Mouse (Mus musculus) kidney, adult 18-20 months (tissue): Measurements from ENCODE around the gene Caly.

ENCODE experiments used
- DNase-seq: peaks from one replicate; pipeline ENCODE4 v3.0.0; 2021

Caly gene

DNA sequence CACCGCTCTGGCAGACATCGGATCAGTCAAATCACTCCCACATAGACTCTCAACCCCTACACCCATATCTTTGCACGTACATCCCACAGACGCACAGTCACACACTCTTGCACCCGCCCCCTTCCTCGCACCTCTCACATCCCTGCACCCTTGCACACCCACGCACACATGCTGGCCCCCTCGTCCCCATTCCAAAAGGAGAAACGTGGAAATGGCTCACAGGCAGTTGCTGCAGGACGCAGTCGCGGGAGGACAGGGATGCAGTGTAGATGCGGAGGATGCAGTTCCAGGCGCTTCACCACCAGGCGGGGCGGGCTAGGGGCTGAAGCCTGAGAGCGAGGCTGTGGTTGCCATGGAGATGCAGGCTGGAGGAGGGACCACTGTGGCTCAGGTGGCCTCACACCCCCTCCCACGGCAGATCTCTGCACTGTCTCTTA lies at the start of gene Caly:
Gene Caly, minus strand, starts transcription at position 307 of the 437 bp plus-strand sequence.
- DNase-seq: no peak

DNA sequence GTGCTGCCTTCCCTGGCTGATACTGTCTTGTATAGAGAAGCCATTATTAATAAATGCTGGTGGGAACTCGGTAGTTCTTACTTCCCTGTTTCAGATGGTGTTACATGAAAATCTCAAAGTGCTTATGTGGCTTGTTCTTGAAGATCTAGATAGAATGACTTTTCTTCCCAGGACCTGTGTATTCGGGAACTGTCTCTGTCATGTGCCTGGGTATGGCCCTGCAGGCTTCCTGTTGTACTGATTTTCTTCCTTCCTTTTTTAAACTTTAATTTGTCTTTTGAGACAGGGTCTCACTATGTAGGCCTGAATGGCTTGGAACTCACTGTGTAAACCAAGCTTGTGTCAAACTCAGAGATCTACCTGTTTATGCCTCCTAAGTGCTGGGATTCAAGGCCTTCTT lies 45.6 kb upstream of the Caly start:
- DNase-seq: no peak

DNA sequence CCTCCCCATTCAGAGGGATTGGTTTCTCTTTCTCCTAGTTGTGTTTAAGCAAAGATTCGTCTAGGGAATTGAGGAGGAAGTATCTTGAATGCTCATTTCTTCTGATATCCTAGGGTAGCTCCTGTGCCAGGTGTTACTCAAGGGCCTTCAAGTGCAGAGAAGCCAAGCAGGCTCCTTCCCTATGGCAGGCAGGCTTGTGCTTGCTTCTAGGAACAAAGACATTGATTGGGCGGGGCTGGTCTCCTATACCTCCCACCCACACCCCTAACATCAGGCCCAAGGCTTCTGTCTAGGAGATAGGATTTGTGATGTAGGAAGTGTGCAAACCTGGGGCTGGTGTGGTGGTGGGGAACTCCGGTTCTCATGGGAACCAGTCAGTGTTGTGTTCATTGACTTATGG lies 44.6 kb upstream of the Caly start:
- no peak for DNase-seq

DNA sequence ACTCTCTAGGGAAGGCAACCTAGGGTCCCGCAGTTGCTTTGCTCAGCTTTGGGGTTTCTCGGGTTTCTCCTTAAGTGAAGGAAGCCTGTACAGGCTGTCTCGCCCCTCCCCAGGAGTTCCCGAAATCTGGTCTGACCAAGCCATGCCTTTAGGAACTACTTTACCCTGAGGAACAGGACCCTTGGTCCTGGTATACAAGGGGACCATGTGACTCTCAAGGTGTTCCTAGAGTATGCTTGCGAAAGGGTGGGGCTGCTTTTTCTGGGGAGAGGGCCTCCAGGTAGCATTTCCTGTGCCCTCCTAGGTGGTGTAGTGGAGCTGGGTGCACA lies 43.6 kb upstream of the Caly start:
- DNase-seq: no peak

DNA sequence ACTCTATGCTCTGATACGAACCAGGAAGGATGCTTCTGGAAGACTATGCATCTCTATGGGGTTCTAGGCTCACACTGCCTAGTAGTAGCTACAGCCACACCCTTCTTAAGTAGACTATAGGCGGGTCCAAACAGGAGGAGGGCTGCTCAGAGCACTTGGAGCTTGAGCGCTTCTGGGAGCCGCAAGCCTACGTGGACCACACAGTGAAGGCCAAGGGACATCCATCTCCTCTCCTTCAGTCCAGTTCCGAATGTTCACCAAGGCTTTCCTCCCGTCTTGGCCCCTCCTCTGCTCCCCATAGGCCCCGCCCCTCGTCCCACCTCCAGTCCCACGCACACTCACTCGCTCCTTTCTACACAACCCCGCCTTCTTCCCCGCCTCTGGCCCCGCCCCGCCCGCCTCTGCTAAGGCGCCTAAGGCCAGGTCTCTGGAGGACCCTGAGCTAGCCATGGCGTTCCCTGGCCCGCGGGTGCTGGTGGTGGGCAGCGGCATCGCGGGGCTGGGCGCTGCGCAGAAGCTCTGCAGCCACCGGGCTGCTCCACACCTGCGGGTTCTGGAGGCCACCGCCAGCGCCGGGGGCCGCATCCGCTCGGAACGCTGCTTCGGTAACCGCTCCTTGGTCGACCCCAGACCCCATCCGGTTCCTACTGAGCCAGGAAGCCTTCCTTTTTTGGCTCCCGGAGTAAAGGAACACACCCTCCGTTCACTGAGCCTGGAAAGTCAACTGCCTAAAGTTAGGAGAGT lies 43.1 kb upstream of the Caly start:
- peak; percentile 96 for DNase-seq

DNA sequence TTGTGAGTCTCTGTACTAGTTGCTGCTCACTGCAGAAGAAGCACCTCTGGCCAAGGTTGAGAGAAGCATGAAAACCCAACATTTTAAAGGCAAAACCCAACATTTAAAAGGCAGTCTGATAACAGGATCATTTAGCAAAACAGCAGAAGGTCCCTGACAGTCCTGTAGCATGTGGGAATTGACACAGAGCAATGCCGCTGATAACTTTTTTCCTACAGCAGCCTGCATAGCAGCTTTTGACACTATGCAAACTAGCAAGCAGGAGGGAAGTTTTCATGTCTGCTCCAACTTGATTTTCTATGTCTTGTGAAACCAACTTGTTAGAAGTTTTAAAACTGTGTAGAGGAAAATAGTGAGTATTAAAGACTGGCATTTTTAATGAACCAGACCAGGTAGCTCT lies 42.0 kb upstream of the Caly start:
- DNase-seq: no peak

DNA sequence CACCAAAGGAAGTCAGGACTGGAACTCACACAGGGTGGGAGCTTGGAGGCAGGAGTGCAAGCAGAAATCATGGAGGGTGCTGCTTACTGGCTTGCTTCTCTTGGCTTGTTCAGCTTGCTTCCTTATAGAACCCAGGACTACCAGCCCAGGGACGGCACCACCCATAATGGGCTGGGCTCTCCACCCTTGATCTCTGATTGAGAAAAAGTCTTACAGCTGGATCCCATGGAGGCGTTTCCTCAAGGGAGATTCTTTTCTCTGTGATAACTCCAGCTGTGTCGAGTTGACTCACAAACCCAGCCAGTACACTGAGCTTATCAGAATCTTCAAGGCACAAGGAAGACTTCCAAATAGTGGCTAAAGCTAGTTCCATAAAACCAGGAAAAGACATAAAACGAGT lies 40.4 kb upstream of the Caly start:
- DNase-seq: no peak

DNA sequence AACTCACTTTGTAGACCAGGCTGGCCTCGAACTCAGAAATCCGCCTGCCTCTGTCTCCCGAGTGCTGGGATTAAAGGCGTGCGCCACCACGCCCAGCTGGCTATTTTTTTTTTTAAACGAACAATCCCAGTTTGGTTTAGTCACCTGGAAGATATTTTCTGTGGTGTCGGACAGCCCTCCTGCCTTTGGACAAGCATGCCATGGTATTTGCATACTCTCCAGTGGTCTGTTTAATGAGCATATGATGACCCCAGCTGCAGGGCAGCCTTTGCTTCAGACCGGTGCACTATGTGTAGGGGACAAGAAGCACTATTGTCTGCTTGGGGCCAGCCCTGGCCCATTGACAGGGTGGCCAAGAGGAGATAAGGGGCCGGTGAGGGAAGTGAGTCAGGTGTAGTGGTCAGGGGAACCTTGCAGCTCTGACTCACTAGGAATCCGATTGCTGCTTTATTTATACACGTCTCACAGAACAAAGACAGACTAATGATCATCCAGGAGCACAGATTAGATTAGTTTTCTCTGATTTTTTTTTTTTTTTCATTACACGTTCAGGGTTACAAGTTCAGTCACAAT lies 39.1 kb upstream of the Caly start:
- DNase-seq: no peak

DNA sequence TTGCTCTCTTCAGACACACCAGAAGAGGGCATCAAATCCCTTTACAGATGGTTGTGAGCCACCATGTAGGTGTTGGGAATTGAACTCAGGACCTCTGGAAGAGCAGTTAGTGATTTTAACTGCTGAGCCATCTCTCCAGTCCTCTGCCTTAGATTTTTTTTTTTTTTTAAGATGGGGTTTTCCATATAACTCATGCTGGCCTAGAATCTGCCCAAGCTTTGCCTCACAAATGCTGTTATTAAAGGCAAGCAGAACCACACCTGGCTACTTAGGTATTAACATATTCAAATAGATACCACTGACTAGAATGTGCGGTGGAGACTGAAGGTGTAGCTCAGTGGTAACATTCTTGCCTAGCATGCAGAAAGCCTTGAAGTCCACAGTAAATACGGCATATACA lies 38.1 kb upstream of the Caly start:
- DNase-seq: no peak

DNA sequence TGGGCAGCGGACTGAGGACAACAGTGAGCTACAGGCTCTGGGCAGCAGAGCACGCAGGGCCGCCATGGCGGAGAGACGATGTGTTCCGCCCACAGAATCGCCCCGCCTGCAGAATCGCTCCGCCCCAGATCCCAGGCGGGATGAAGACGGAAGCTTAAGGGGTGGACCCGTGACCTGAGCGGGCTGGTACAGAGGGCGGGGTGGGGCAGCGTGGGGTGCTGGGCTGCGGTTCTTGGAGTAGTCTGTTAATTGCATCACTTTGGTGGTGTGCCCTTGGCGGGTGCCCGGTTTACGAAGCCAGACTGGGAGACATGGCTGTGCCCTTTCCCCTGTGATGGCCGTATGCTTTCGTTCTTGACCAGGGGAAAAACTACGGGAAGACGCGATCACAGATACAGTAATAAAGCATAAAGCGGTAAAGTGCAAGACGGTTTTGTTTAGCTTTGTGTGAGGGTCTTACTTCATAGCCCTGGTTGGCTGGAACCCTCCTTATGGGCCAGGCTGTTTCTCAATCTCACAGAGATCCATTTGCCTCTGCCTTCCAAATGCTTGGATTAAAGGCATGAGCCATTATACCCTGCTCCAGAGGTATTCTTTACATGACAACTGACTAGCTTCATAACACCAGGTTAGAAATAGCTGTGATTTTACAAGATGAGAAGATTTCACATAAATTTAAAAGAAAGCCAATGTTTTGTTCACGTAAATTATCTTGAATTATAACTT lies 34.1 kb upstream of the Caly start, which contains the start of gene Echs1:
Gene Echs1, minus strand, starts transcription at position 148 of the 726 bp plus-strand sequence.
- peak; percentile 93 for DNase-seq

DNA sequence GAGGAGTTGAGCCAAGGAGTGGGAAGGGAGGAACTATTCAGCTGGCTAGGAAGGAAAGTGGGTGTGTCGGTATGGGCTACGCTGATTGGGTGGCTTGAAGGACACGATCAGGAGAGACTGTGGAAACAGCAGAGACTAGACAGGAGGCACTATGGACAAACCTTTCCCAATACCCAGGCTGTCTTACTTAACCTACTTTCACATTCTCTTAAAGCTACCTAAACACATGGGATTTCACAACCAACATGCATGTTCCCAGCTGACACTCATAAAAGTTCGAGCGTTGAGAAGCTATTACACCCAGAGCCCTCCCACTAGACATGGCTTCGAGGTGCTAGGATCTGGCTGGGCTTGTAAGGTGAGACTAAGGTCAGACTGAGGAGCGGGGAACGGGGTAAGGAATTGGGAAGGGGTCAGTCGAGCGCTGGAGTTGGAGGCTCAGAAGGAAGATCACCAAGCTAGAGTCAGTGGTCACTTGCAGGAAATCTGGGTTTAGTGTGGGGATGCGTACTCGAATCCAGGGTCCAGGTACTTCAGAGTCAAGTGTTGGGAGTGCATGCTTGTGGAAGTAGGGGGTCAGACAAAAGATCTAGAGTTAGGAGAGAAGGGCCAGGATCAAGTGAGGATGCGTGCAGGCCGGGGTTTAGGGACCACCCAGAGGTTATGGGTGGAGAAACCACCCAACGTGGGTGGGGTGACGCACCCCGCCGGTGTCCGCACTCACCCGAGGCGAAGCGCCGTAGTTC lies 33.4 kb upstream of the Caly start, which contains the start of gene Paox:
Gene Paox, plus strand, starts transcription at position 217 of the 746 bp plus-strand sequence.
- peak; percentile 63 for DNase-seq

DNA sequence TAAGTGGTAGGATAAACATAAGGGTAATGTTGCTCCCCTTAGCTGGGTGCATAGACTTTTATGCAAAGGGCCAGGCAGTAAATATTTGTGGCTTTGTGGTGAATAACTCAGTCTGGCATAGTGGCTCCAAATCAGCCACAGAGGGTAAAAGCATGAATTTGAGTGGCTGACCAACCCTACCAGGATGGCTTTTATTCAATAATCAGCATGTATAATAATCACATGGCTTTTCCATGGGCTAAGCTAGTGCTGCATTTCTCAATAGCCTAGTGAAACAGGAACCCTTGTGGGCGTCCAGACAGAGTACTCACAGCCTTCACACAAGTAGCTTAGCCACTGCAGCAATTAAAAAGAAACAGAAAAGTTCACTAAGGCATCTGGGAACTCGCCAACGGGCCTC lies 29.6 kb upstream of the Caly start:
- no peak for DNase-seq

DNA sequence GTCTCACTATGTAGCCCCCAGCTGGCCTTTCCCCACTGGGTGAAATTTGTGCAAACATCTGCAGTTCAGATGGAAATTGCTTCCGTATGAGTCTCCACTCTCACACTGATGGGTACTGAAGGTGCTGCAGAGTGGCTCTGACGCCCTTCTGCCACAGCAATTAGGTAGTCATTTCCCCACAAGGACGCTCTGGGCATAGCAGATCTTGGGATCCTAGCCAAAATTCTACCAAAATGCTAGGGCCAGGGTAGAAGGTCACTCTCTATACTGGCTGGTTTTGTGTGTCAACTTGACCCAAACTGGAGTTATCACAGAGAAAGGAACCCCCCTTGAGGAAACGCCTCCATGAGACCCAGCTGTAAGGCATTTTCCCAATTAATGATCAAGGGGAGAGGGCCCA lies 21.7 kb upstream of the Caly start:
- no peak for DNase-seq

DNA sequence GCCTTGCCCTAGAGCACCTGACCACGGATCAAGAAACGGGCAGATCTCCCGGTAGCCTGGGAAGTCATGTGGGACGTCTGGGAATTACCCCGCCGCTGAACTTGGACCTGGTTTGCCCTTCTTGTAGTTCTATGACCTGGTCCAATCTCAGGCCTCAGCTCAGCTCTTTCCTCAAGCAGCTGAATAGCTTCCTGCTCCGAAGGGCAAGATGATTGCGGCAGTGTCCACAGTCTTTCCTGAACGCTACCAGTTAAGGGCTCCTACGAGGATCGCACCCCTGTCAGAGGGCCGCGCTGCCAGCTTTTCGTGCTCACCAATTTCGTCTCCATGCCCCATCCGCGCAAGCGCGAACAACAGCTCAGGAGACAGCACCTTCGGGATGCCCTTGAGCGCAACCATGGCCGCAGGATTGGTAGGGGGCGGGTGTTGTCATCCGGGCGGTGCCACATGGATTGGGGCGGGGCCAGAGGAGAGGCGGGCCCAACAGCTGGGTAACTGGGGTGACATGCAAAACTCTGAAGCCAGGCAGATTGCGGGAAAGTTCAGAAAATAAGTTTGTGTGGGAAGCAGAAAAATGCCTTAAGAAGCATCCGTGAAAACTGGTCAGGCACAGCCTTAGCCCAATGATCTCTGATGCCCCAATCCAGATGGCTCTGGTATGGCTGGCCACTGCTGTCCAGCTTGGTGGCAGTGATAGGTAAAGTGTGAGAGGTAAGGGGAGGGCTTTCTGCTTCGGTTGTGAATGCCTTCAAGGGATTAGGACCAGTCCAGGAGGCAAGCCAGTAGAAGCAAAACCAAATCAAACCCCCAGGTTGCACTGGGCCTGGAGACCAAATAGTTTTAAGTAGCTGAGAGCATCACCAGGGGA lies 19.9 kb upstream of the Caly start, which contains the start of gene Fuom:
Gene Fuom, minus strand, starts transcription at position 449 of the 868 bp plus-strand sequence.
- peak; percentile 92 for DNase-seq

DNA sequence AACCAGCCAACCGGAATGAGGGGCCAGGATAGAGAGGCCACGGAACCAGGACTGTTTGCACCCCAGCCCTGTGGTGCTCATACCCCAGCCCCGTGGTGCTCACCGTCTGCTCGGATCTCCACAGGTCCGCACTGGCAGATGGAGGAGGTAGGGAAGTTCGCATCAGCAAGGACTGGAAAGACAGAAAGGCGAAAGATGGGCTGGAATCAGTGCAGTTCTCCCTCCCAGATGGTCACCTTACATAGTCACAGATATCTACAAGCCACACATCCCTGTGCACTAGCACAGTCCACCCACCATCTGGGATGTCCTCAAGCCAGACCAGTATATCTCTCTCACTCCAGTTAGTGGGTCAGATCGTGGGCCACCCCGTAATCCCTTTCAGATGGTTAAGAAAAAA lies 19.1 kb upstream of the Caly start:
- no peak for DNase-seq

DNA sequence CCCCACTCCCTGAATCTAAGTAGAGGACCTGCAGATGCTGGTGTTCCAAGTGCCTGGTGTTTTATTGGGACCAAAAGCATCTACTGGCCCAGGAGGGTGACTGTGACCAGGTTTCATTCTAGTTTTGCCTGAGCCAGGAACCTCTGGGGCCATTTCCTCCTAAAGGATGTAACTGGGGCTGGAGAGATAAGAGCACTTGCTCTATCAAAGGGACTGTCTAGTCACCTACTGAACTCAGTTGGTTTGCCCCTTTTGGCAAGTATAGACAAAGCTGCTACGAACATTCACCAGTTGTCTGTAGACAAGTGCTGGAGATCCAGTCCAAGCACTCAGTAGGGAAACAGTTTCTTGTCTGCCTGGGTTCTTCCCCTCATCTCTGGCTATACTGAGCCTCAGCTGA lies 16.1 kb upstream of the Caly start:
- no peak for DNase-seq

DNA sequence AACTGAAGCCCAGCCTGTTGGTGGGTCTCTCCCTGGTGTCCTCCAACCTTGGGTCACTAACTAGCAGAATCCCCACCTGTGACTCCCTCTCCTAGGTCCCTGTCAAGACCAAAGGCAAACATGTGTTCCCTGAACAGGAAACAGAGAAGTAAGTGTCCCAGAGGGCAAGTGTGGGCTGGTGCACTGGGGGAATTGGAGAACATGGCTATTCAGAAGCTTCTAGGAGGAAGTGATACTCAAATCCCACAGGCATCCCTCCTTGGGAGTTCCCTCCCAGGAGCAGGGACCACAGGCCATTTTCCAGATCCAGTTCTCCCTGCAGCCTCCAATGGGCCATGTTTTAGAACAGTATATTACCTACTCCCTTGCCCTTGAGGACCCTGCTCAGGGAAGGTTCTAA lies 13.7 kb upstream of the Caly start:
- no peak for DNase-seq

DNA sequence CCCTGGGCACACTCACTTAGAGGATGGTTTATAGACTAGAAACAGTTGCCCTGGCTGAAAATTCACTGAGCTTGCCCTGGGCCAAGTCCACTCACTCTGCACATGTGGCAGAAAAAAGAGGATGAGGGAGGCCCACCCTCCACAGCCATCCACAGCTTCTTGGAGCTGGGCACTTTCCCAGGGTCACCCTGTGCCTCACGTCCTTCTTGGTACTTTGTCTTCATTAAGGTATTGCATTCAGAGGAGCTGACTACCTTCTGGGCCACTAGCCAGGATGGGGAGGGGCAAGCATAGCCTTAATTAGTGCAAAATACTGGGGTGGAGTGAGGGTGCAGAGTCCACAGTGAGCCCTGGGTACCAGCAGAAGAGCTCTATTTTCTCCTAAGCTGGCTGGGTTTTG lies 13.2 kb upstream of the Caly start:
- DNase-seq: peak; percentile 82

DNA sequence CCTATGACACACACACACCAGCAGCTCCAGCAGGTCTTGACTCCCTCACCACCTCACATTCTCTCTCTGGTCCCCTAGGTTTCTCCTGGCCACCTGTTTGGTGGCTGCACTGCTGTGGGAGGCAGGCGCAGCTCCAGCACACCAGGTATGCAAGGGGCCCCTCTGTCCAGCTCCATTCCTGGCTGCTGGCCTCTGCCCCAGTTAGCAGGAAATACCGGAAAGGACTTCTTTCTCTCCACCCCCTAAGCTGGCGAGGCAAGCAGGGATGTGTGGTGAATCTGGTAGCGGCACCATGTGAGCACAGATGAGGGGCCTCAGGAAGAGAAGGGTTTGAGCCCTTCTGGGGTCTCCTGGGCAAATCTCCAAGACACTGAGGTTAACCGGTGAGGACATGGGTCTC lies 12.6 kb upstream of the Caly start:
- no peak for DNase-seq

DNA sequence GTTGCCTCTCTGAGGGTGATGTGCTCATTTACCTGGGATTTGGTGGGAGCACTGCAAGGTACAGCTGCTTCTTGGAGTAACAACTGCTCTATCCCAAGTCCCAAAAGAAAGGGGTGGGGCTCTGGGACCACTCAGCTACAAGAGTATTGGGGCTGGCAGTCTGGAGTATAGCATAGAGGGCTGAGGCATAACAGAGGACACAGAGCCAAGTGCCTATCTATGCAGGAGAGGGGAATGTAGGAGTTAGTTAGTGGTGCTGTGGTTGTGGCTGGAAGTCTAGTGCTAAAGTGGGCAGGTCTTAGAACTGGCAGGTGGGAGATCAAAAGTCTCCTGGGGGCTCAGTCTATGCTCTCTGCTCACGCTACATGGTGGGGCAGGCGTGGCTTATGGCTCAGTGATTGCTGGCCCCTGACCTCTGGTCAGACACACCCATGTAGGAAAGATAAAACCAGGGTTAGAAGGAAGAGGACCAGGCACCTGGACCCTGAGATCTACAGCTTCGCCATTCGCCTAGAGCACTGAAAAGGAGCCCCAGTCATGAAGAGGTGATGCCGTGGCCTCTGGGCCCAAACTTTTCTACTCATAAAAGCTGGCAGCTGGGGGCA lies 10.7 kb upstream of the Caly start, which contains the start of gene Prap1:
Gene Prap1, plus strand, starts transcription at position 472 of the 605 bp plus-strand sequence.
- DNase-seq: no peak

DNA sequence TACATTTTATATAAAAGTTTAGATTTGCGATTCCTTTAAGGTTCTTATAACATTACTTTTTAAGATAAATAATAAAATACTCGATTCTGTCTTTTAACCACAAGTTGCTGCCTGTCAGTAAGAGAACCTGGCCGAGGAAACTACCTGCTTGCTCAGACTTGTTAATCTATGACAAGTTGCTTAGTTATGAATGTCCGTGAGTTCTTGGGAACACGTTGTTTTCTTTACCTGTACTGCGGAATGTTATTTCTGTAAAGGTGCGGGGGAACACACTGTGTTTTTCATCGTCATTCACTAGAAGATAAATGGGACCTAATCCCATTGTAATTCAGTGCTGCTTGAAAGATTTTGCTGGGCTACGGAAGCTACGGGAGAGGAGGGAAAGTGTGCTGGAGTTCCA lies 8.3 kb upstream of the Caly start:
- DNase-seq: no peak
